19 mouse cellular contexts compared by ENCODE assay signal in genomic region chr8:110793936-110794335, GRCm38 (mm10). TPM values are rescaled to one million over a fixed set of nuclear protein-coding genes. Genes with fewer than 3 reads are reported as not detected.
DNase-seq lines count a peak whose midpoint lies in the region; ATAC-seq and TF ChIP-seq lines count a peak whose summit lies in the region.
"Had no signal": no experiment of that assay in that cellular context is flagged by ENCODE, and none has a peak within 500 bp of the region (broad histone marks: within the 10 kb centered on the region; RNA-seq: fewer than 3 reads in every experiment).

No protein-coding gene starts in this region.

- H3K27me3 ChIP-seq in lung, embryonic 15.5 days, result no peaks in the 10 kb centered on the region
- H3K27me3 ChIP-seq in intestine, postnatal 0 days (replicated peaks; ENCODE audit: control insufficient read depth, insufficient read depth, low read length), result no peaks in the 10 kb centered on the region
- H3K27me3 ChIP-seq in small intestine, adult 2 months (ENCODE audit: control insufficient read depth, insufficient read depth, low read length), result no peaks in the 10 kb centered on the region
- H3K27me3 ChIP-seq in heart, embryonic 12.5 days (replicated peaks), result no peaks in the 10 kb centered on the region
- H3K27me3 ChIP-seq: hindbrain, embryonic 15.5 days; midbrain, embryonic 13.5 days; neural tube, embryonic 12.5 days; stomach, embryonic 15.5 days had no signal

- TF ChIP-seq CTCF in lung, adult 2 months (IDR thresholded peaks at IDR 0.05; ENCODE audit: insufficient read depth, low read length), result no peak
- no peak for TF ChIP-seq CTCF in intestine, postnatal 0 days (IDR thresholded peaks at IDR 0.05; ENCODE audit: low read depth)
- no peak for TF ChIP-seq CTCF in small intestine, adult 2 months (IDR thresholded peaks at IDR 0.05; ENCODE audit: extremely low read depth, insufficient read length, insufficient replicate concordance, low read depth, low read length)

- no peak for ATAC-seq in lung, embryonic 15.5 days (ENCODE audit: borderline replicate concordance, extremely low read depth, low FRiP score, low TSS enrichment)
- ATAC-seq in intestine, postnatal 0 days, result no peak
- no peak for ATAC-seq in heart, embryonic 12.5 days (ENCODE audit: insufficient number of reproducible peaks, low FRiP score)
- ATAC-seq: midbrain, embryonic 13.5 days had no signal

- no peak overlapping the region for H3K4me2 ChIP-seq in lung, embryonic 15.5 days
- H3K4me2 ChIP-seq in intestine, postnatal 0 days (replicated peaks; ENCODE audit: low read depth), result peak overlapping the region; percentile 58; the same call in 1 of the 2 replicates
- no peak overlapping the region for H3K4me2 ChIP-seq in heart, embryonic 12.5 days
- H3K4me2 ChIP-seq: hindbrain, embryonic 15.5 days; liver, embryonic 15.5 days; midbrain, embryonic 13.5 days; neural tube, embryonic 12.5 days had no signal

- H3K9me3 ChIP-seq in lung, embryonic 15.5 days, result peaks cover 4% of the 10 kb centered on the region; the same call in 1 of the 2 replicates
- H3K9me3 ChIP-seq in intestine, postnatal 0 days (ENCODE audit: control insufficient read depth), result no peaks in the 10 kb centered on the region
- H3K9me3 ChIP-seq in heart, embryonic 12.5 days (replicated peaks), result peaks cover 11% of the 10 kb centered on the region
- H3K9me3 ChIP-seq: hindbrain, embryonic 15.5 days; limb, embryonic 10.5 days; liver, embryonic 15.5 days; midbrain, embryonic 13.5 days; neural tube, embryonic 12.5 days; stomach, embryonic 15.5 days had no signal

- H3K4me3 ChIP-seq in lung, embryonic 15.5 days, result no peak overlapping the region
- H3K4me3 ChIP-seq in lung, adult 2 months (replicated peaks; ENCODE audit: extremely low read depth, low read depth, low read length), result no peak overlapping the region
- H3K4me3 ChIP-seq in intestine, postnatal 0 days (ENCODE audit: low read depth, low read length), result no peak overlapping the region
- H3K4me3 ChIP-seq in small intestine, adult 2 months (ENCODE audit: low read depth, low read length), result no peak overlapping the region
- no peak overlapping the region for H3K4me3 ChIP-seq in heart, embryonic 12.5 days
- H3K4me3 ChIP-seq: gastrocnemius, adult 2 months; hindbrain, embryonic 15.5 days; limb, embryonic 10.5 days; liver, embryonic 15.5 days; midbrain, embryonic 13.5 days; neural tube, embryonic 12.5 days; stomach, embryonic 15.5 days had no signal

- peak overlapping the region; percentile 92 for H3K27ac ChIP-seq in lung, embryonic 15.5 days
- peak overlapping the region; percentile 84 for H3K27ac ChIP-seq in intestine, postnatal 0 days (ENCODE audit: low read depth, low read length)
- peak overlapping the region; percentile 25 for H3K27ac ChIP-seq in small intestine, adult 2 months (ENCODE audit: insufficient read depth, low read depth, low read length)
- no peak overlapping the region for H3K27ac ChIP-seq in heart, embryonic 12.5 days (ENCODE audit: poor library complexity, severe bottlenecking)
- H3K27ac ChIP-seq: hindbrain, embryonic 15.5 days; limb, embryonic 10.5 days; liver, embryonic 15.5 days; midbrain, embryonic 13.5 days; neural tube, embryonic 12.5 days had no signal

- H3K9ac ChIP-seq in lung, embryonic 15.5 days, result no peak overlapping the region
- no peak overlapping the region for H3K9ac ChIP-seq in intestine, postnatal 0 days (ENCODE audit: low read depth, low read length)
- H3K9ac ChIP-seq in heart, embryonic 12.5 days, result no peak overlapping the region
- H3K9ac ChIP-seq: hindbrain, embryonic 15.5 days; liver, embryonic 15.5 days; midbrain, embryonic 13.5 days; neural tube, embryonic 12.5 days; stomach, embryonic 15.5 days had no signal

- TF ChIP-seq POLR2A in lung, adult 2 months (IDR thresholded peaks at IDR 0.05; ENCODE audit: borderline replicate concordance, extremely low read depth, low read depth, low read length), result no peak
- TF ChIP-seq POLR2A in small intestine, adult 2 months (IDR thresholded peaks at IDR 0.05; ENCODE audit: low read depth, low read length), result no peak

- H3K36me3 ChIP-seq in lung, embryonic 15.5 days, result no peaks in the 10 kb centered on the region
- H3K36me3 ChIP-seq in intestine, postnatal 0 days (ENCODE audit: control insufficient read depth, insufficient read depth), result no peaks in the 10 kb centered on the region
- H3K36me3 ChIP-seq in small intestine, adult 2 months (ENCODE audit: control insufficient read depth, insufficient read depth, low read length), result no peaks in the 10 kb centered on the region
- no peaks in the 10 kb centered on the region for H3K36me3 ChIP-seq in heart, embryonic 12.5 days
- H3K36me3 ChIP-seq: hindbrain, embryonic 15.5 days; limb, embryonic 10.5 days; liver, embryonic 15.5 days; midbrain, embryonic 13.5 days; neural tube, embryonic 12.5 days; stomach, embryonic 15.5 days had no signal

- 86% methylated on average over 9 of the region's 9 CpGs for WGBS in lung, embryonic 15.5 days
- WGBS in lung, adult 2 months, result 87% methylated on average over 9 of the region's 9 CpGs
- 87% methylated on average over 9 of the region's 9 CpGs for WGBS in intestine, postnatal 0 days
- WGBS in small intestine, adult 2 months, result 86% methylated on average over 9 of the region's 9 CpGs
- 90% methylated on average over 9 of the region's 9 CpGs for WGBS in heart, embryonic 12.5 days

- no peak for DNase-seq in lung, adult 2 months
- DNase-seq in NIH3T3 (ENCODE audit: low read depth), result peak; percentile 63
- no peak for DNase-seq in spleen, postnatal 14 days (ENCODE audit: low spot score in 2 of 2)
- DNase-seq: cerebellum, adult 11 months; cerebellum, adult 9-11 months; gastrocnemius, adult 2 months; liver; retina, postnatal 1 day; thymus, postnatal 36 days had no signal

- peaks cover 39% of the 10 kb centered on the region for H3K4me1 ChIP-seq in lung, embryonic 15.5 days
- H3K4me1 ChIP-seq in lung, adult 2 months (ENCODE audit: control insufficient read depth, insufficient read depth, low read length), result peaks cover 5% of the 10 kb centered on the region
- 0 out of 2 replicates have a peak, but pooled peaks cover 3% of the 10 kb centered on the region for H3K4me1 ChIP-seq in intestine, postnatal 0 days (replicated peaks; ENCODE audit: control insufficient read depth, insufficient read depth, low read length)
- peaks cover 27% of the 10 kb centered on the region for H3K4me1 ChIP-seq in small intestine, adult 2 months (ENCODE audit: control insufficient read depth, insufficient read depth, insufficient read length, low read length)
- peaks cover 9% of the 10 kb centered on the region for H3K4me1 ChIP-seq in heart, embryonic 12.5 days (replicated peaks)
- H3K4me1 ChIP-seq: midbrain, embryonic 13.5 days; neural tube, embryonic 12.5 days had no signal

RNA-seq across cellular contexts. Expression of gene Il34, which starts 11.8 kb away (rescaled TPM):
- 4.1 and 4.5 TPM in 2 replicates for polyA plus RNA-seq in lung, embryonic 15.5 days (2015; fragmentation: Nextera tagmentation; extraction: Ambion mirVana)
- polyA plus RNA-seq in lung, adult 2 months (2012; rRNA removed), result 35.4 and 40.4 TPM in 2 replicates
- polyA plus RNA-seq in intestine, postnatal 0 days (2015; fragmentation: Nextera tagmentation; extraction: Ambion mirVana), result 2.7 and 3.0 TPM in 2 replicates
- polyA plus RNA-seq in small intestine, adult 2 months (2012; rRNA removed), result 7.6 and 16.7 TPM in 2 replicates
- 0.13 and 0.32 TPM in 2 replicates for polyA plus RNA-seq in heart, embryonic 12.5 days (2016; fragmentation: Nextera tagmentation; extraction: Ambion mirVana)

RNA-seq across cellular contexts. Expression of gene Cog4, which starts 52.5 kb away (rescaled TPM):
- polyA plus RNA-seq in lung, embryonic 15.5 days (2015; fragmentation: Nextera tagmentation; extraction: Ambion mirVana), result 68.4 and 74.3 TPM in 2 replicates
- polyA plus RNA-seq in lung, adult 2 months (2012; rRNA removed), result 19.2 and 26.8 TPM in 2 replicates
- polyA plus RNA-seq in intestine, postnatal 0 days (2015; fragmentation: Nextera tagmentation; extraction: Ambion mirVana), result 40.2 and 46.1 TPM in 2 replicates
- polyA plus RNA-seq in small intestine, adult 2 months (2012; rRNA removed), result 13.5 and 21.6 TPM in 2 replicates
- 65.2 and 65.7 TPM in 2 replicates for polyA plus RNA-seq in heart, embryonic 12.5 days (2016; fragmentation: Nextera tagmentation; extraction: Ambion mirVana)

RNA-seq across cellular contexts. Expression of gene Sf3b3, which starts 52.7 kb away (rescaled TPM):
- polyA plus RNA-seq in lung, embryonic 15.5 days (2015; fragmentation: Nextera tagmentation; extraction: Ambion mirVana), result 141 and 146 TPM in 2 replicates
- polyA plus RNA-seq in lung, adult 2 months (2012; rRNA removed), result 22.3 and 33.3 TPM in 2 replicates
- 29.7 and 33.4 TPM in 2 replicates for polyA plus RNA-seq in intestine, postnatal 0 days (2015; fragmentation: Nextera tagmentation; extraction: Ambion mirVana)
- polyA plus RNA-seq in small intestine, adult 2 months (2012; rRNA removed), result 9.1 and 14.4 TPM in 2 replicates
- 106 and 110 TPM in 2 replicates for polyA plus RNA-seq in heart, embryonic 12.5 days (2016; fragmentation: Nextera tagmentation; extraction: Ambion mirVana)
